Mouse (Mus musculus): ENCODE results near the gene Anks1.

The Anks1 gene

GRCm38 (mm10) chr17:28058346-28058745, 149.2 kb downstream of the Anks1 start:
- DNase-seq (ENCODE audit: low spot score): no peak

DNA sequence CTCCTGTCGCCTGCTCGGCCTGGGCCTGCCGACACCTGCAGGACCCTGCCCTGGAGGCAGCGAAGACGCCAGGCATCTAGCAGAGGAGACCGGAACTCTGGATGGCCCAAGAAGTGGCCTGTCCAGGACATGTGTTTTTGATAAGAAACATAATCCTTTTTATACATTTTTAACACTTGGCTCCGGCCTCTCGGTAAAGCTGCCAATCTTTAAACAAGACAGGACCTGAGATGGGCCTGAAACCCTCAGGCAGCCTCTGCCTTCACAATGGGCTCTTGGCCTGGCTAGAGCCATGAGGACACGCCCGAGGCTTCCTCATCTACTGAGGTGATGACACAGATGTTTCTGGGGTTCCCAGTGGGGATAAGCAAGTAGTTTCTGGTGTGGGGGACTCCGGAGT, 151.6 kb downstream of the Anks1 start:
- no peak for DNase-seq (ENCODE audit: low spot score)

GRCm38 (mm10) chr17:28061472-28061871, 152.4 kb downstream of the Anks1 start:
- peak; percentile 66 for DNase-seq (ENCODE audit: low spot score)

- no peak for DNase-seq (ENCODE audit: low spot score)
These were observed 153.6 kb downstream of the Anks1 start for GRCm38 (mm10) chr17:28062710-28063109.

- no peak for DNase-seq (ENCODE audit: low spot score)
These were observed 154.1 kb downstream of the Anks1 start for GRCm38 (mm10) chr17:28063163-28063562.

DNA sequence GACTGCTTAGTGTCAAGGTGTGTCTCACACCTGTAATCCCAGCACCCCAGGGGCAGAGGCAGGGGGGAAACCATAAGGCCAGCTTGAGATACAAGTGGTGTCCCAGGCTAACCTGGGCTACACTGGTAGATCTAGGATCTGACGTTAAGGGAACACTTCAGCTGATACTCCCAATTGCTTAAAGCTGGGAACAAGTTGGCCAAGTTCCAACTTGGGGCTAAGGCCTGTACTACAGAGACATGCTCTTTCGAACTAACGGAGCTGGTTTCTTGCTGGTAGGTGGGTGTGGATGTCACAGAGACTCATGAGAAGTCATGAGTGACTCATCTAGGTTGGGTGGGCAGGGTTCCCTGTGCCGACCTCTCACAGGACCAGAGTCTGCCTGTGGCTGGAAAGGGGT, 158.2 kb downstream of the Anks1 start:
- no peak for DNase-seq (ENCODE audit: low spot score)

DNA sequence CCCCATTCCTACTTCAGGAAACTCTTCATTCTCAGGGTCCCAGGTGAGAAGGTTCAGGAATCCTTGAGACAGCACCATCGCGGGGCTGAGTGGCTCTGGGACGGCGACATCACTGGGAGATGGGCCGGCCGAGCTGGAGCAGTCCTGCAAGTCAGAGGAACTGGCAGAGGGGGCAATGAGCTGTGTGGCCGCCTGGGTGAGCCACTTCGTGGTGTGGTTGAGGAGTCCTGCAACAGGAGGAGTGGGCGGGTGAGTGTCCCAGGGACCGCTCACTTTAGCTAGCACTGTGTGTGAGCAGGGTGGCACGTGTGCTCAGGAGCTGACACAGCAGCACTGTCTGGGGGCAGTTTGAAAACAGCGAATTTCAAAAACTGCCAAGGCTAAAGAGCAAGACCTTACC, 160.3 kb downstream of the Anks1 start:
- no peak for DNase-seq (ENCODE audit: low spot score)

- no peak for DNase-seq (ENCODE audit: low spot score)
These were observed 161.2 kb downstream of the Anks1 start for GRCm38 (mm10) chr17:28070256-28070655.

DNA sequence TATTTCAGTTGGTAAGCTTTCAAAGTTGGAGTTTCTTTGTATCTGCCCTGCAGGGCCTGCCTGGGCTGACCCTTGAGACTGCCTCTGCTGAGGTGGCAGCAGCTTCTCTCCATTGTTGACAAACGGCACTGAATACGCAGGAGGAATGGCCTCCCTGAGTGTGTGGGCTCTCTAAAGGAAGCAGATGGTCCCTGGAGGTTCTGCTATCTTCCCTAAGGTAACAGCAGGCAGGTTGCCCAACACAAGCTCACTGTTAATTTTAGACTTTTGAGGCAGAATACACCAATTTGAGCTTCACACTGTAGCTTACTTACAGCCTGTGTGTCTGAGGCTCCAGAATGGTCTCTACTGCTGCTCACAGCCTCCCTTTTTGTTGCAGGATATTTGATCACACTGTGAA, 163.6 kb downstream of the Anks1 start:
- DNase-seq (ENCODE audit: low spot score): no peak

DNA sequence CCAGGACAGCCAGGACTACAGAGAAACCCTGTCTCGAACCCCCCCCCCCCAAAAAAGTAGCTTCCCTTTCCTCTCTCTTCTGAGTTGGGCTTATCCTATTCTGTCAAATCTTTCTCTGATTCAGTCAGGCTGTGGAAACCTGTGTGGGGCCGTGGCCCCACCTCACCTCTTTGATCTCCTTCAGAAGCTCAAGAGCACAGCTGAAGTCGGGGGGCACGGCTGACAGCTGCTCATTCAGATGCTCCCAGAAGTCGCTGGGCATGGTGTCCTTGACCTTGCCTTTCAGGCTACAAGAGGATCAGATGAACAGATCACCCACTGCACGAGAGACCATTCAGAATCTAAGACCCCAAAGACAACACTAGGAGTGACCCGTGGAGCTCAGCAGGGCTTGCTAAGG, 165.4 kb downstream of the Anks1 start:
- DNase-seq (ENCODE audit: low spot score): no peak

DNA sequence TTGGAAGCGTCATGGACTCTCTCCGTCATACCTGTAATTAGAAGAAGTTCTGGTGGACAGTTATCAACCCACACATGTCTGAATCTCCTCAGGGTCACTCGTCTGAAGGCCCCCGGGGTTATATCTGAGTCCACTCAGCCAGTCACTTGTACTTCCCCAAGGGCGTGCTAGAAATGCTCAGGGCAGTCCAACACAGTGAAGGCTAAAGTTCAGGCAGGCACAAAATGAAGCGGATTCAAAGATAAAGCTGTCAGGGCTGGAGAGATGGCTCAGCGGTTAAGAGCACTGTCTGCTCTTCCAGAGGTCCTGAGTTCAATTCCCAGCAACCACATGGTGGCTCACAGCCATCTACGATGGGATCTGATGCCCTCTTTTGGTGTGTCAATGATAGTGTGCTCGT, 168.9 kb downstream of the Anks1 start:
- no peak for DNase-seq (ENCODE audit: low spot score)

DNA sequence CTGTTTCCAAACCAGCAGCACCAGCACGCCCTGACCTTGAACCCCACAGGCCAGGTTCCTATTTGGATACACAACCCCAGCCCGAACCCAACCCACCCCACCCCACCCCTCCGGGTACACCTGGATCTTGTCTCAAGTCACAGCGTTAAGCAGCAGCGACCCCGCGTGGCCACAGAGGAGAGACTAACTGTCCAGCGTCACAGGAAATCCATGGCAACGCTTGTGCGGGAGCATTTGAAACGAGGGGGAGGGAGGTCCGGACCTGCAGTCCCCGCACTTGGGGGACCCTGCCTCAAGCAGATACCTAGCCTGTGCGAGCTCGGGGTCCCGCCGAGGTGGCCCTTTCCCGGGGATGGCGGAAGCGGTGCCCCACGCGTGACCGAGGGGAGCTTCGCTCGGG, 170.5 kb downstream of the Anks1 start:
- DNase-seq (ENCODE audit: low spot score): peak; percentile 98

- peak; percentile 77 for DNase-seq (ENCODE audit: low spot score)
These were observed 171.1 kb downstream of the Anks1 start, which contains the start of gene Tcp11 for GRCm38 (mm10) chr17:28080045-28080816. Gene Tcp11 (minus strand): TSS chr17:28080639.

DNA sequence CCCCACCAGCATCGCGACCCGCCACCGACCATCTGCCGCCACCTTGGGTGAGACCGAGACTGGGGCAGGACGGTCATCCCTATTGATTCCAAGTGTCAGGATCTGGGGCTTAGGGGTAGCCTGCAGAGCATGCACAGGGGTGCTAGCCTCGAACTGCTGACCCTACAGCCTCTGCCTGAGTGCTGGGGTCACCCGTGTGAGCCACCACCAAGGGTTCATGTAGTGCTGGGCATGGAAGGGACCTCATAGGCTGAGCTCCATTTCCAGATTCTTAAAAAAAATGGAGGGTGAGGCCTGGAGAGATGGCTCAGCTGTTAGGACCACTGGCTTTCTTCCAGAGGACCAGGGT, 171.7 kb downstream of the Anks1 start:
- no peak for DNase-seq (ENCODE audit: low spot score)

- no peak for DNase-seq (ENCODE audit: low spot score)
These were observed 172.3 kb downstream of the Anks1 start for GRCm38 (mm10) chr17:28081385-28081784.

- no peak for DNase-seq (ENCODE audit: low spot score)
These were observed 172.8 kb downstream of the Anks1 start for GRCm38 (mm10) chr17:28081856-28082255.

GRCm38 (mm10) chr17:28082863-28083262, 173.8 kb downstream of the Anks1 start:
- no peak for DNase-seq (ENCODE audit: low spot score)

- DNase-seq (ENCODE audit: low spot score): no peak
These were observed 175.3 kb downstream of the Anks1 start for GRCm38 (mm10) chr17:28084395-28084905.

DNA sequence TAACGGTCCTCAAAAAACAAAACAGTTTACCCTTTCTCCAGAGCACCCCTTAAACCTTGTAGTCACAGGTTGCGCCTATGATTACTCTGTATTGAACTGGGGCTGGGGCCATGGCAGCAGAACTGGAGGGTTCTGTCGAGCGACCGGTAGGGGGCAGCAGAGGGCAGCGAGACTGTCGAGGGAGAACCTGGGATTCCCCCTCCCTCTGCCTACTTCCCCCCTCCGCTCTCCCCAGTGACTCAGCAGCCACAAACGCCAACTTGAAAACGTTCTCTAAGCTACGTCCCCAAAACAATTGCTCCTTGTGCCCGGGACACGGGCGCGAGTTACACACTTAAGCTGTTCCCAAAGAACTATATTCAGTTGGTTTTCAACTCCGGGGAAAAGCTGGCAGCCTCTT, 175.9 kb downstream of the Anks1 start:
- peak; percentile 93 for DNase-seq (ENCODE audit: low spot score)

- DNase-seq (ENCODE audit: low spot score): peak; percentile 69
These were observed 178.3 kb downstream of the Anks1 start for GRCm38 (mm10) chr17:28087430-28087829.

DNA sequence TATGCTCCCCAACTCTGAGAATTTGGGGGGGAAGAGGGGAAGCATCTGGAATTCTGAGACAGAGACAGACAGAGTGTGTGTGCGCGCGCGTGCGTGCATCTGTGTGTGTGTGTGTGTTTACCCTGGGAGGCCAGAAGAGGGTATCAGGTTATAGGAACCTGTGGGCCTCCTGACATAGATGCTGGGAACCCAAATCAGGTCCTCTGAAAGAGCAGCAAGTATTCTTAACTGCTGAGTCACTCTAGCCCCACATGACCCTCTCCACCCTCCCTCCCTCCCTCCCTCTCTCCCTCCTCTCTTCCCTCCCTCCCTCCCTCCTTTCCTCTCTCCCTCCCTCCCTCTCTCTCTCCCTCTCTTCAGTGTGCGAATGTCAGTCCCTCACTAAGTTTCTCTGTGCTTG, 179.6 kb downstream of the Anks1 start:
- DNase-seq (ENCODE audit: low spot score): no peak

DNA sequence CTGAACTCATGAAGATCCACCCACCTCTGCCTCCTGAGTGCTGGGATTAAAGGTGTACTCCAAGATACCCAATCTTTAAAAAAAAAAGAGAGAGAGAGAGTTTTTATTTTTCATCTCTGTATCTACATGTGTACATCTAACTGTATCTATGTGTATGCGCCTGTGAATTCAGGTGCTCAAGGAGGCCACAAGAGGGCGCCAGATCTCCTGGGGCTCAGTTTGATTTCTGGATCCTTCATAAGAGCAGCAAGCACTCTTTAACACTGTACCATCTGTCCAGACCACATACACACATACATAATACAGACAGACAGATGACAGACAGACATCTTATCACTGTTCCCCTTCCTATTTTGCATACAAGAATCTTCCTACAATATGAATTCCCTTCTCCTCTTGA, 183.2 kb downstream of the Anks1 start:
- DNase-seq (ENCODE audit: low spot score): no peak

- no peak for DNase-seq (ENCODE audit: low spot score)
These were observed 184.7 kb downstream of the Anks1 start for GRCm38 (mm10) chr17:28093837-28094236.

DNA sequence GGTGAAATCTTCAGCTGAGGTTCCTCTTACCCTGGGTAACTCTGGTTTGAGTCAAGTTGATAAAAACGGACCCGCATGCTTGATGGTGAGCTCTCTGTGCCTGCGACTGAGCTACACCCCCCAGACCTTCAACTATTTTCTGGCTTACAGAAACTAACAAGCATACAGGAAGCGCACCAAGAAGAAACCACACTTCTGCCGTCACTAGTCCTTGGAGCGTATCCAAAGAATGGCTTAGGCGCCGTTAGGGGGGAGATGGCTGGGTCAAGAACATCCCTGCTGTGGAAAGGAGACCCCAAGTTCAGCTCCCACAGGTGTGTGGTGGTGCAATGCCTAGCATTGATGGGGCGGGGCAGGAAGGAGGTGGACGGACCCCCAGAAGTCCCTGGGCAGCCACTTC, 187.3 kb downstream of the Anks1 start:
- DNase-seq (ENCODE audit: low spot score): no peak
